Mouse (Mus musculus) kidney, postnatal 0 days (tissue): ENCODE results near the gene Ccdc125. TPM values are rescaled to one million over a fixed set of nuclear protein-coding genes. Genes with fewer than 3 reads are reported as not detected.

Experiments
- ATAC-seq: fragments of 200-750 bp; cut with Nextera tagmentation; replicated peaks from 2 replicates; pipeline ENCODE4 v1.8.0; 2017; ENCODE audit warnings: low read depth, moderate number of reproducible peaks, moderate TSS enrichment, moderate library complexity; ENCODE audit not compliant: low FRiP score
- DNase-seq: peaks from one replicate; pipeline ENCODE4 v3.0.0-alpha.2; 2016; ENCODE audit warnings: low spot score
- H3K27ac ChIP-seq: fragments of 300-500 bp; sonication (generic); 2 replicates; pipeline ENCODE4 v1.5.1; 2014; ENCODE audit warnings: mild to moderate bottlenecking
- H3K27me3 ChIP-seq: fragments of 300-500 bp; sonication (generic); 2 replicates; pipeline ENCODE4 v1.6.1; 2014; ENCODE audit warnings: low read length, mixed read lengths; ENCODE audit not compliant: insufficient read depth
- H3K36me3 ChIP-seq: fragments of 300-500 bp; sonication (generic); 2 replicates; pipeline ENCODE4 v1.6.1; 2014; ENCODE audit warnings: low read length, mixed read lengths; ENCODE audit not compliant: insufficient read depth
- H3K4me1 ChIP-seq: fragments of 300-500 bp; sonication (generic); replicated peaks from 2 replicates; pipeline ENCODE4 v1.6.1; 2014; ENCODE audit warnings: antibody characterized with exemption, low read length, mixed read lengths; ENCODE audit not compliant: insufficient read depth
- H3K4me2 ChIP-seq: fragments of 300-500 bp; sonication (generic); 2 replicates; pipeline ENCODE4 v1.6.1; 2014; ENCODE audit warnings: mild to moderate bottlenecking, low read length, moderate library complexity, mixed read lengths
- H3K4me3 ChIP-seq: fragments of 300-500 bp; sonication (generic); replicated peaks from 2 replicates; pipeline ENCODE4 v1.5.1; 2014; ENCODE audit warnings: low read depth, low read length
- H3K9ac ChIP-seq: fragments of 300-500 bp; sonication (generic); 2 replicates; pipeline ENCODE4 v1.6.1; 2014; ENCODE audit warnings: low read depth, low read length
- H3K9me3 ChIP-seq: fragments of 300-500 bp; sonication (generic); replicated peaks from 2 replicates; pipeline ENCODE4 v1.6.1; 2016; ENCODE audit warnings: low read length, inconsistent platforms, mixed read lengths
- CTCF ChIP-seq: IDR thresholded peaks from 2 replicates; pipeline ENCODE4 v1.5.1; 2016; ENCODE audit warnings: antibody characterized with exemption, low read depth, mild to moderate bottlenecking, moderate library complexity
- WGBS: fragments of 180-500 bp; shearing (Covaris S2); extraction: QIAGEN DNeasy Blood & Tissue Kit; methylation state at CpG from one replicate; pipeline ENCODE4 v1.1.7; 2014; 5-methylcytosine and 5-hydroxymethylcytosine counted together
- polyA plus RNA-seq: library from polyadenylated mRNA; unstranded; fragments of >200 nt; fragmentation: Nextera tagmentation; extraction: Ambion mirVana; gene quantifications from 2 replicates; pipeline ENCODE4 v1.2.1, GENCODE M21; 2015

Gene Ccdc125
- polyA plus RNA-seq, 1 experiment from 2014 or later, result 6.1 TPM

DNA sequence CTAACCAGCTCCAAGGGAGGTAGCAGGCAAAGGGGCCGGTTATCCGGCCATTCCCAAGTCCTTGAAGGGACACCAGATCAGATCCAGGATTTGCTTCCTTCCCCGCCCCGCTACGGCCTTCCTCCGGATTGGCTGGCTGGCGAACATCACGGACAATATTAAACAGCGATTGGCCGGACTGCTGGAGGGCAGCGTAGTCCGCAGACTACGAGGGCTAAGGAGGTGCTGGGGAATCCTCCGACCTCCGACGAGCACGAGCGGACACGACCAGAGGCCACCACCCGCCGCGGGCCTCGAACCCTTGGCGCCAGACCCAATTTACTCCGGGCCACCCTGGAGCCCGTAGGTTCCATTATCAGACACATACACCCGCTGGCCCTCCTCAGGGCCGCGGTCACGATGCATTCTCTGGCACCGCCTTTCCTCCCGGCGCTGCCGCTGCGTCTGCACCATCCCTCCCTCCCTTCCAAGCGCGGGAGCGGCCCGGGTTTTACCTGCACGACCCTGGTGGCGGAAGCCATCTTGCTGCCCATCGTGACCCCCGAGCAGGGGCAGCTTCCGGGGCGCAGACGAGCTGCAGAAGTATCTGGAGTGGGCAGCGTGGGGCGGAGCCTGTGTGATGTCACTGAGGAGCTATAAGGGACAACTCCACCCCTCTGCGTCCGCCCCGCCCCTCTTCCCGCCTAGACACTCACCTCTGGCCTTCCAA, 74.7 kb downstream of the Ccdc125 start, which contains the start of gene Mrps36:
Gene Mrps36, minus strand, starts transcription at position 624 of the 709 bp plus-strand sequence.
- no peaks in the 10 kb centered on the region for H3K27me3 ChIP-seq
- H3K9ac ChIP-seq, result peak within 1 kb of the TSS; percentile 75
- 0 out of 2 replicates have a peak, but pooled peaks cover 5% of the 10 kb centered on the region for H3K4me1 ChIP-seq
- DNase-seq, result peak; percentile 98
- no peaks in the 10 kb centered on the region for H3K36me3 ChIP-seq
- peak within 1 kb of the TSS; percentile 96 for H3K27ac ChIP-seq
- under 1% methylated on average over 52 of the region's 52 CpGs for WGBS
- H3K4me3 ChIP-seq, result peak within 1 kb of the TSS; percentile 78
- H3K9me3 ChIP-seq, result no peaks in the 10 kb centered on the region
- peak; percentile 95 for ATAC-seq
- H3K4me2 ChIP-seq, result peak within 1 kb of the TSS; percentile 59
- TF ChIP-seq CTCF, result peak; percentile 14; the same call in 1 of the 2 replicates

DNA sequence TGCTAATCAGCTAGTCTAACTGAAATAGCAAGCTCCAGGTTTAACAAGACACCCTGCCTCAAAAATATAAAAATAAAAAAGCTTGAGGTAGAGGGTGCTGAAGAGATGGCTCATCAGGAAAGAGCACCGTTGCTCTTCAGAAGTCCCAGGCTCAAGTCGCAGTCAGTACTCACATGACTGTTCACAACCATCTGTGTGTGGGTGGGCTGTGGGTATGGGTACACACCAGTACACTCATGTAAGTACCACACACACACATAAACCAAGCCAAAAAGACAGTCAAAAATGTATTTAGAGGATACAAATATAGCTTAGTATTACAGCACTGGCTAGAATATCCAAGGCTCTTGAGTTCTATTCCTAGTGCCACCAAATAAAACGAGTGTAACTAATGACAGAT, 76.6 kb downstream of the Ccdc125 start:
- TF ChIP-seq CTCF, result no peak
- Histone ChIP-seq H3K4me1 (0 out of 2 replicates have a peak, but pooled peaks cover 5% of the 10 kb centered on the region), H3K36me3 (no peaks in the 10 kb centered on the region), H3K4me3 (no peak overlapping the region), H3K27me3 (no peaks in the 10 kb centered on the region), H3K9ac (no peak overlapping the region), H3K27ac (no peak overlapping the region), H3K9me3 (no peaks in the 10 kb centered on the region), H3K4me2 (no peak overlapping the region)
- WGBS, result 88% methylated on average over 3 of the region's 3 CpGs
- ATAC-seq (no peak), DNase-seq (no peak)

Other genes starting within 250 kb of the Ccdc125 start
- not detected in 2 replicates for gene Naip1, start 216.8 kb upstream of the Ccdc125 start, polyA plus RNA-seq
- gene Gtf2h2, start 177.1 kb upstream of the Ccdc125 start, polyA plus RNA-seq, result 66.3 and 67.9 TPM in 2 replicates
- gene Ocln, start 117.0 kb upstream of the Ccdc125 start, polyA plus RNA-seq, result 35.3 and 37.8 TPM in 2 replicates
- gene Marveld2, start 52.7 kb upstream of the Ccdc125 start, polyA plus RNA-seq, result 17.0 TPM in 2 replicates
- 257 TPM in 2 replicates for gene Ak6, start 18.7 kb upstream of the Ccdc125 start, polyA plus RNA-seq
- 18.6 and 19.7 TPM in 2 replicates for gene Rad17, start 18.7 kb upstream of the Ccdc125 start, polyA plus RNA-seq
- 17.0 and 17.4 TPM in 2 replicates for gene Taf9, start 18.1 kb upstream of the Ccdc125 start, polyA plus RNA-seq
- 87.2 and 89.1 TPM in 2 replicates for gene Cdk7, start 61.2 kb downstream of the Ccdc125 start, polyA plus RNA-seq
- 255 and 260 TPM in 2 replicates for gene Mrps36, start 74.9 kb downstream of the Ccdc125 start, polyA plus RNA-seq
- gene Cenph, start 106.2 kb downstream of the Ccdc125 start, polyA plus RNA-seq, result 20.9 and 23.8 TPM in 2 replicates
- gene Ccnb1, start 116.9 kb downstream of the Ccdc125 start, polyA plus RNA-seq, result 101 and 103 TPM in 2 replicates
- gene Slc30a5, start 163.7 kb downstream of the Ccdc125 start, polyA plus RNA-seq, result 53.0 and 54.5 TPM in 2 replicates